Mouse (Mus musculus) kidney, adult 10 weeks (tissue): ENCODE data around the gene Sel1l2. TPM values are rescaled to one million over a fixed set of nuclear protein-coding genes. Genes with fewer than 3 reads are reported as not detected.

Experiments used
- polyA plus RNA-seq: library from polyadenylated mRNA; stranded (reverse); fragments of 350-450 nt; fragmentation: Illumina TruSeq; extraction: RNeasy Lipid Tissue Mini Kit (QIAGEN cat#74804); gene quantifications from one replicate; pipeline ENCODE4 v1.2.3, GENCODE M21; 2014; ENCODE audit warnings: low read depth, low replicate concordance

Sel1l2 gene
- not detected for polyA plus RNA-seq

DNA sequence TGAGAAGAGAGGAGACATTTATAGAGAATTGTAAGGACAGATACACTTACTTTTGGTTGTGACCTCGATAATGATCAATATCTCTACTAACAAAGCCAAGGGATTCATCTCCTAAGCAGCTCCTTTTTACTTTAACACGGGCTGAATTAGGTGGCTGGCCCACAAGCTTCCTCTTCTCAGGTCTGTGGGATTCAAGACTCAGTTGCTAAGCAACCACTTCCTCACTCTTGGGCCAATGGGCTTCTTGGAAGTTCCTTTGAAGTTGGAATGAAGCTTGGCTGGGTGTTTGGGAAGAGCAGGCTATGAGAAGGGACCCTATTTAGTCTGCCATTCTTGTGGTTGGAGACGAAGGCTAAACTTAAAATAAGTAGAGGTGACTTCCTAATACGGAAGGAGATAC lies at the start of gene Sel1l2:
Gene Sel1l2, minus strand, starts transcription at position 182 of the 400 bp plus-strand sequence.

DNA sequence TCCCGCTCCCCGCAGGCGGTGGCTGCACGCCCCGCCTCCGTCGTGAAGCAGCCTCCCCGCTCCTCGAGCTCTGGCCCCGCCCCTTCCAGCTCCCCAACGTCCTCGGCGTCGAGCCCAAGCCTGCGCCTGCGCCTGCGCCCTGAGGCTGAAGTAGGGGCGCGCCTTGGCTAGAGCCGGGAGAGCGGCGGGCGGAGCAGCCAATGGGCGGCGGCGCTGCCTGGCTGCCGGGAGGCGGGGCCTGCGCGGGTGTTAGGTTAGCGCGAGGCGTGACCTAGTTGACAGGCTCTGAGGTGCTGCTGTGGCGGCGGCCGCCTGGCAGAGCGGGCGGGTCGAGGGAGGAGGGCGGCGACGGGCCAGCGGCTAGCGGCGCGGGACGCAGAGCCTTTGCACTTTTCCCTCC lies 5.7 kb upstream of the Sel1l2 start, which contains the start of gene Macrod2:
Gene Macrod2, plus strand, starts transcription at position 131 of the 400 bp plus-strand sequence.

Other genes with a start within 250 kb of the Sel1l2 start
- gene Gm17374, start 237.7 kb downstream of the Sel1l2 start, polyA plus RNA-seq: not detected
- gene Esf1, start 219.1 kb downstream of the Sel1l2 start, polyA plus RNA-seq: 48.9 TPM
- 45.7 TPM for gene Ndufaf5, start 219.1 kb downstream of the Sel1l2 start, polyA plus RNA-seq
- 141 TPM for gene Macrod2, start 5.6 kb upstream of the Sel1l2 start, polyA plus RNA-seq